Mouse (Mus musculus): ENCODE results near the gene Bud23.
"Not testable (repeated sequence)": the region's sequence is repeated elsewhere in the genome, so short reads cannot be mapped to it uniquely, and the experiment has no call there.

DNA sequence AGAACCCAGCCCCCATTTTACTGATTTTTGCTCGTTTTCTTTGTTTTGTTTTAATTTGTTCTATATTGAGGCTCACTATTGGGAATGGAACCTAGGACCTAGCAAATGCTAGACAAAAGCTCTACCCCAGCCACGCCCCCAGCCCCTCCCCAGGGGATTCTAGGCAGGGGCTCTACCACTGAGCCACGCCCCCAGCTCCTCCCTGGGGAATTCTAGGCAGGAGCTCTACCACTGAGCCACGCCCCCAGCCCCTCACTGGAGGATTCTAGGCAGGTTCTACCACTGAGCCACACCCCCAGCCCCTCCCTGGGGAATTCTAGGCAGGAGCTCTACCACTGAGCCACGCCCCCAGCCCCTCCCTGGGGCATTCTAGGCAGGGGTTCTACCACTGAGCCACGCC is 15.5 kb downstream of the Bud23 start:
- TF ChIP-seq POLR2A (IDR thresholded peaks at IDR 0.05; ENCODE audit: low read depth, low read length); CTCF (IDR thresholded peaks at IDR 0.05; ENCODE audit: borderline replicate concordance, insufficient read depth, low read length): not testable (repeated sequence)
